Mouse (Mus musculus) mouse trophoblast stem cell (cell line): ENCODE data around the gene Dclre1b.

Source experiments
- in situ Hi-C, 2 experiments: fragments of 300-500 bp; cut with MseI, MboI; formaldehyde crosslinking; loops; 2 replicates in 1 of 2; 3 replicates in 1 of 2; pipeline ENCODE4 v1.15.1; 2025

The Dclre1b gene

DNA sequence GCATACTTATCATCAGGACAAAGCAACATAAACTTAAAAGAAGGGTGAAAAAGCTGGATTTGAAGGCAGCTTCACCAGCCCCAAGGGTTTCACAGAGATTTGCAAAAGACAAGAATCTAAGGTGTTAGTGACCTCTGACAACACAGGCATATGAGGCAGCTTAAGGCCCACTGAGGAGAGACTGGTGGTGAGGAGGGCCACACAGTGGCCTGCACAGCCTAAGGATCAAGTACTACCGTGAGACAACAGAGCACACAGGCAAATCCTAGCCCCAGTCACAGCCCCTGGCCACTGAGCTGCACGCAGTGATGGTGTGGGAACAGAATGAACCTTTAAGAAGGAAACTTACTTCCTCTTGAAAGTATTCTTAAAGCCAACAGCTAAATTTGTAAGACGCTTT, 35.7 kb downstream of the Dclre1b start:
- in situ Hi-C loops, result no loop called here

DNA sequence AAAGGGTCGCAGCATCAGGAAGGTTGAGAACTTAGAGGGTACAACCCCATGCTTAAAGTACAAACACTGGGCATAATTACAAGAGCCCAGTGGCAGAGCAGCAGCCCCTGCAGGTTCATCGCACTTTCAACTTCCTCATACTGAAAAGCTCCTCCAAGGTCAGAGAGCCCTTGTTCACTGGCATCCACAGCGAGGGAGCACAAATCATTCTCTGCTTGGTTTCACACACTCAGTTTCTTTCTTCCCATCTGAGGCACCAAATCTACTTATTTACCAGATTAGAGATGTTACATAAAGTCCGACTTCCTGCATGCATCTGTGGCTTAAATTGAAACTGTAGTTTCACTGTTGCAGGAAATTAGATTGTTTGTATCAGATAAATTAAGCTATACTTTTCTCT, 36.4 kb downstream of the Dclre1b start:
- in situ Hi-C loops, result no loop called here

DNA sequence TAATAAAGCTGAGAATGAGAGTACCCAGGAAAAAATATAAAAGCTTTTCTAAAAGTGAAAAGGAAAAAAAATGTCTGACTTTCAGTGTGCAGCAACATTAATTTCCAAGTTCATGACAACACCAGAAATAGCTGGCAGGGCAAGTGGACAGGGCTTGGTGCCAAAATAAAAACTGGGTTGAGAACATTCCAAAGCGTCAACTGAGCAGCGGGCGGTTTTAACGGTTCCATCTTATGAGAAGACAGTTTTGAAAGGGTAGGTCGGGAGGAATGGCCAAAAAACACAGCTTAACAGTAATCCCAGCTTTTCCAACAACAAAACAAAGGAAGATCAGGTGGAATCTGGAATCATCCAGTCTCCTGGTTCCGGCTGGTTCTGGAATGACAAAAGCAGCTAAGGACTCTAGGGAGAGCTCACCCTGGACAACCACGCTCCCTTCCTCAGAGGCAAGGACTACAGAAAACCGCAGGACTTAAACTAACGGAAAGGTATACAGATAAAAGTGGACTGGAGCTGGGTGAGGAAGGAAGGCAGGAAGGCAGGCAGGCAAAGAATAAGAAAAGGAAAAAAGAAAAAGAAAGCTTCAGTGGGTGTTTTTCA, 37.6 kb downstream of the Dclre1b start:
- in situ Hi-C loops, result no loop called here

DNA sequence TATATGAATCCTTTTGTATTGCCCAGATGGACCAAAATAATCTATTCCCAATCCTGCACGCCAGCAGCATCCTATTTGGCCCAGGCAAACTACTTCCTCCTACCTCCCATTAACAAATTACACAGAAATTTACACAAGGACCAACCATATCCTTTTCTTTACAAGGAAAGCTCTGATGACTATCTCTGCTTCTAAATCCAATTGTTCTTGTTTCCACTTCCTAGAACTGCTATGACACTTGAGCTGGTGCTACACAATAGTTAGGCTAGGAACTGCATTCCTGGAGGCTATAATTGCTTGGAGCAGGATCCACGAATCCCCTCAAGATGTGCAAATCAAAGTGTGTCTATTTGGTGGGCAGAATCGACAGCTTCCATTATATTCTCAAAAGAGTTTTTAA, 42.5 kb downstream of the Dclre1b start:
- in situ Hi-C loops, result no loop called here

- in situ Hi-C loops, result no loop called here
Observed at GRCm38 (mm10) chr3:103759261-103759970, 49.8 kb downstream of the Dclre1b start.

GRCm38 (mm10) chr3:103758456-103758855, 50.8 kb downstream of the Dclre1b start:
- in situ Hi-C loops, result no loop called here

DNA sequence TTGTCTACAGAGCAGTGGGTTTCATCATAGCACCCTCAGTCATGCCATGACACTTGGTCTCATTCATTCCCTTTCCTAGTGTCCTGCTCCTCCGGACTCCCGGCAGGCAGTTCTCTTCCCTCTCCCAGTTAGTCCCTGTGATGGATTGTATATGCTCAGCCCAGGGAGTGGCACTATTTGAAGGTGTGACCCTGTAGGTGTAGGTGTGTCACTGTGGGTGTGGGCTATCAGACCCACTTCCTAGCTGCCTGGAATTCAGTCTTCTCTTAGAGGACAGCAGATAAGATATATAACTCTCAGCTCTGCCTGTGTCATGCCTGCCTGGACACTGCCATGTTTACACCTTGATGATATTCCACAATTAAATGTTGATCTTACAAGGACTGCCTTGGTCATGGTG, 52.3 kb downstream of the Dclre1b start:
- in situ Hi-C loops, result no loop called here

GRCm38 (mm10) chr3:103755351-103755750, 53.9 kb downstream of the Dclre1b start:
- in situ Hi-C loops, result no loop called here

GRCm38 (mm10) chr3:103751558-103751957, 57.7 kb downstream of the Dclre1b start:
- in situ Hi-C loops, result no loop called here
